In genomic region chr2:34946046-34946445, GRCm38 (mm10) we compare ENCODE assay signal across 25 mouse cellular contexts. TPM values are rescaled to one million over a fixed set of nuclear protein-coding genes. Genes with fewer than 3 reads are reported as not detected.
DNase-seq lines count a peak whose midpoint lies in the region; ATAC-seq and TF ChIP-seq lines count a peak whose summit lies in the region.
"Had no signal": no experiment of that assay in that cellular context is flagged by ENCODE, and none has a peak within 500 bp of the region (broad histone marks: within the 10 kb centered on the region; RNA-seq: fewer than 3 reads in every experiment).

No protein-coding gene starts in this region.

- peak; percentile 24; the same call in 1 of the 2 replicates for ATAC-seq in megakaryocyte progenitor cell, adult 5-6 weeks (replicated peaks; ENCODE audit: poor library complexity)
- ATAC-seq: forebrain, embryonic 15.5 days; intestine, postnatal 0 days; Patski had no signal

- peak; percentile 1 for DNase-seq in lung, adult 2 months
- no peak for DNase-seq in lung, postnatal 14 days
- peak; percentile 55 for DNase-seq in ZHBTc4 (ENCODE audit: low read depth, low spot score)
- no peak for DNase-seq in left cerebral cortex, adult 18-20 months (ENCODE audit: low spot score in 2 of 2)
- no peak for DNase-seq in Muller cell, postnatal 12 days (ENCODE audit: inconsistent ontology term)
- DNase-seq: adrenal gland, postnatal 10 days; adrenal gland, postnatal 36 days; cerebellum, adult 11 months; cerebellum, adult 2 months; cerebellum, adult 9-11 months; cerebellum, postnatal 25 days; embryo, embryonic 11 days; gastrocnemius, postnatal 10 days; gastrocnemius, postnatal 36 days; heart, adult 11 months had no signal

- TF ChIP-seq POLR2A in lung, adult 2 months (IDR thresholded peaks at IDR 0.05; ENCODE audit: borderline replicate concordance, extremely low read depth, low read depth, low read length), result no peak

- WGBS in lung, adult 2 months, result 73% methylated on average over 4 of the region's 4 CpGs

- no peaks in the 10 kb centered on the region for H3K4me1 ChIP-seq in lung, adult 2 months (ENCODE audit: control insufficient read depth, insufficient read depth, low read length)
- H3K4me1 ChIP-seq: forebrain, embryonic 12.5 days; forebrain, embryonic 15.5 days had no signal

- no peak for TF ChIP-seq CTCF in lung, adult 2 months (IDR thresholded peaks at IDR 0.05; ENCODE audit: insufficient read depth, low read length)

- no peak overlapping the region for H3K4me3 ChIP-seq in lung, adult 2 months (replicated peaks; ENCODE audit: extremely low read depth, low read depth, low read length)
- H3K4me3 ChIP-seq: embryonic facial prominence, embryonic 10.5 days; embryonic facial prominence, embryonic 13.5 days; erythroblast, embryonic 14.5 days; forebrain, embryonic 12.5 days; forebrain, embryonic 15.5 days; hindbrain, embryonic 12.5 days; hindbrain, embryonic 15.5 days had no signal

RNA-seq across cellular contexts. Expression of gene Traf1, which starts 15.5 kb away (rescaled TPM):
- 52.3 and 59.6 TPM in 2 replicates for polyA plus RNA-seq in lung, adult 2 months (2012; rRNA removed)
- 1.3 and 1.4 TPM in 2 replicates for total RNA-seq in megakaryocyte progenitor cell, adult 5-6 weeks (2015)
- 0.61 TPM in 1 of 2 replicates, not detected in the other for total RNA-seq in megakaryocyte progenitor cell, adult 5-6 weeks (2017)
- total RNA-seq in left cerebral cortex, adult 18-20 months (2021), result 1 to 10 TPM; 1.5 to 3.1 TPM
- polyA plus RNA-seq: erythroblast, embryonic 14.5 days had no signal

RNA-seq across cellular contexts. Expression of gene Phf19, which starts 32.2 kb away (rescaled TPM):
- 1.1 and 1.5 TPM in 2 replicates for polyA plus RNA-seq in lung, adult 2 months (2012; rRNA removed)
- total RNA-seq in megakaryocyte progenitor cell, adult 5-6 weeks (2015), result 6.9 and 8.8 TPM in 2 replicates
- total RNA-seq in megakaryocyte progenitor cell, adult 5-6 weeks (2017), result 6.5 and 10.0 TPM in 2 replicates
- total RNA-seq in left cerebral cortex, adult 18-20 months (2021), result 1 to 10 TPM in 1 of 2 experiments, under 1 TPM in 1; 0.87 to 1.3 TPM

Comparison
In these comparisons a context has a peak if more than half of its experiments do, and no peak if none do; other contexts are left out.
1. DNase-seq: peak in lung, adult 2 months (single experiment) and ZHBTc4 (single experiment); none in lung, postnatal 14 days (single experiment), left cerebral cortex, adult 18-20 months (0 of 2) and Muller cell, postnatal 12 days (single experiment).